Mouse (Mus musculus) liver, adult 2 months (tissue): Measurements from ENCODE around the gene Esx1. TPM values are rescaled to one million over a fixed set of nuclear protein-coding genes. Genes with fewer than 3 reads are reported as not detected.

Source experiments
- DNase-seq: peaks from one replicate; pipeline ENCODE4 v3.0.0-alpha.2; 2011; ENCODE audit warnings: low read depth, low spot score; ENCODE audit errors: extremely low read depth
- H3K27ac ChIP-seq: fragments of 200-500 bp; replicated peaks from 2 replicates; pipeline ENCODE4 v1.5.1; 2012; ENCODE audit warnings: low read depth, mild to moderate bottlenecking, control low read depth, inconsistent platforms, low read length; ENCODE audit not compliant: insufficient read depth
- H3K27me3 ChIP-seq: fragments of 200-500 bp; 2 replicates; pipeline ENCODE4 v1.6.1; 2012; ENCODE audit warnings: mild to moderate bottlenecking, moderate library complexity, low read length, inconsistent platforms; ENCODE audit not compliant: control insufficient read depth, insufficient read depth
- H3K36me3 ChIP-seq: fragments of 200-500 bp; 2 replicates; pipeline ENCODE4 v1.6.1; 2012; ENCODE audit warnings: low read length, inconsistent platforms; ENCODE audit not compliant: control insufficient read depth, insufficient read depth
- H3K4me1 ChIP-seq: fragments of 200-500 bp; 2 replicates; pipeline ENCODE4 v1.6.1; 2011; ENCODE audit warnings: low read length; ENCODE audit not compliant: control insufficient read depth, insufficient read depth
- H3K4me3 ChIP-seq: fragments of 200-500 bp; 2 replicates; pipeline ENCODE4 v1.5.1; 2011; ENCODE audit warnings: low read depth, mild to moderate bottlenecking, control low read depth, low read length, moderate library complexity; ENCODE audit not compliant: insufficient read depth
- H3K79me2 ChIP-seq: fragments of 200-500 bp; 2 replicates; pipeline ENCODE4 v1.6.1; 2012; ENCODE audit warnings: inconsistent platforms, mild to moderate bottlenecking, low read length, moderate library complexity; ENCODE audit not compliant: control insufficient read depth, insufficient read depth
- H3K9ac ChIP-seq: fragments of 200-500 bp; 2 replicates; pipeline ENCODE4 v1.6.1; 2012; ENCODE audit warnings: low read depth, mild to moderate bottlenecking, control low read depth, inconsistent platforms, low read length
- CTCF ChIP-seq: fragments of 200-500 bp; IDR thresholded peaks from 2 replicates; pipeline ENCODE4 v1.5.1; 2011; ENCODE audit warnings: low read depth, low read length, control low read depth
- POLR2A ChIP-seq: fragments of 200-500 bp; IDR thresholded peaks from 2 replicates; pipeline ENCODE4 v1.6.1; 2011; ENCODE audit warnings: low read length, control low read depth; ENCODE audit not compliant: insufficient read depth; ENCODE audit errors: extremely low read depth
- WGBS: fragments of 180-500 bp; shearing (Covaris S2); methylation state at CpG from one replicate; pipeline ENCODE4 v1.1.7; 2018; 5-methylcytosine and 5-hydroxymethylcytosine counted together
- polyA plus RNA-seq: library from polyadenylated mRNA; depleted of rRNA; stranded (reverse); fragments of >200 nt; gene quantifications from 2 replicates; pipeline ENCODE4 v1.2.3, GENCODE M21; 2012; rRNA removed
- total RNA-seq: library from RNA; depleted of rRNA; stranded (reverse); fragments of >200 nt; gene quantifications from 2 replicates; pipeline ENCODE4 v1.2.3, GENCODE M21; 2014; rRNA removed

Gene Esx1
- total and polyA plus RNA-seq, 2 experiments: not detected

- WGBS: 2% methylated on average over 47 of the region's 52 CpGs
- no peak for DNase-seq
Observed at GRCm38 (mm10) chrX:137119675-137120423, 2.0 kb downstream of the Esx1 start.

GRCm38 (mm10) chrX:137118097-137118746 is 3.7 kb downstream of the Esx1 start:
- no peaks in the 10 kb centered on the region for H3K79me2 ChIP-seq
- no peaks in the 10 kb centered on the region for H3K36me3 ChIP-seq
- DNase-seq: no peak
- no peaks in the 10 kb centered on the region; the same call in 1 of the 2 replicates for H3K4me1 ChIP-seq
- WGBS: 2% methylated on average over 32 of the region's 40 CpGs
- no peak overlapping the region for H3K4me3 ChIP-seq
- peaks cover 12% of the 10 kb centered on the region for H3K27me3 ChIP-seq
- TF ChIP-seq CTCF: no peak
- TF ChIP-seq POLR2A: no peak
- no peak overlapping the region for H3K27ac ChIP-seq
- no peak overlapping the region for H3K9ac ChIP-seq

More at GRCm38 (mm10) chrX:137119675-137120423, 2.0 kb downstream of the Esx1 start:
- TF ChIP-seq CTCF (no peak), POLR2A (no peak)
- Histone ChIP-seq H3K79me2 (no peaks in the 10 kb centered on the region), H3K36me3 (no peaks in the 10 kb centered on the region), H3K27me3 (peaks cover 12% of the 10 kb centered on the region), H3K27ac (no peak overlapping the region), H3K4me3 (no peak overlapping the region), H3K4me1 (no peaks in the 10 kb centered on the region; the same call in 1 of the 2 replicates), H3K9ac (no peak overlapping the region)

- TF ChIP-seq POLR2A (no peak), CTCF (no peak)
- DNase-seq: no peak
- H3K36me3 ChIP-seq: no peaks in the 10 kb centered on the region
- no peak overlapping the region for H3K9ac ChIP-seq
- H3K4me1 ChIP-seq: no peaks in the 10 kb centered on the region
- peaks cover 8% of the 10 kb centered on the region for H3K27me3 ChIP-seq
- H3K4me3 ChIP-seq: no peak overlapping the region
- H3K27ac ChIP-seq: no peak overlapping the region
- no peaks in the 10 kb centered on the region for H3K79me2 ChIP-seq
- WGBS: 6% methylated on average over 13 of the region's 13 CpGs
Observed at GRCm38 (mm10) chrX:137106498-137106897, 15.4 kb downstream of the Esx1 start.

- no peak overlapping the region for H3K4me3 ChIP-seq
- H3K9ac ChIP-seq: no peak overlapping the region
- 3% methylated on average over 25 of the region's 25 CpGs for WGBS
- H3K27me3 ChIP-seq: peaks cover 8% of the 10 kb centered on the region
- H3K27ac ChIP-seq: no peak overlapping the region
- DNase-seq: no peak
- no peaks in the 10 kb centered on the region for H3K36me3 ChIP-seq
- H3K4me1 ChIP-seq: no peaks in the 10 kb centered on the region
- no peaks in the 10 kb centered on the region for H3K79me2 ChIP-seq
- TF ChIP-seq CTCF (no peak), POLR2A (no peak)
Observed at GRCm38 (mm10) chrX:137104531-137104930, 17.4 kb downstream of the Esx1 start.

Other genes starting within 250 kb of the Esx1 start
- not detected in 2 replicates for gene H2bfm, start 194.8 kb downstream of the Esx1 start, total RNA-seq
- not detected in 2 replicates for gene H2bfm, start 194.8 kb downstream of the Esx1 start, polyA plus RNA-seq
- gene Tmsb15b2, start 146.6 kb downstream of the Esx1 start, total RNA-seq: 1.4 TPM in 1 of 2 replicates, not detected in the other
- gene Tmsb15b2, start 146.6 kb downstream of the Esx1 start, polyA plus RNA-seq: 0.51 TPM in 1 of 2 replicates, not detected in the other
- gene Tmsb15l, start 145.2 kb downstream of the Esx1 start, total RNA-seq: 1.3 and 2.2 TPM in 2 replicates
- gene Tmsb15l, start 145.2 kb downstream of the Esx1 start, polyA plus RNA-seq: 0.12 and 0.21 TPM in 2 replicates
- 1.5 and 1.9 TPM in 2 replicates for gene Tmsb15b1, start 145.2 kb downstream of the Esx1 start, total RNA-seq
- gene Tmsb15b1, start 145.2 kb downstream of the Esx1 start, polyA plus RNA-seq: 0.43 and 0.68 TPM in 2 replicates
- gene Zcchc18, start 128.9 kb downstream of the Esx1 start, total RNA-seq: 0.20 TPM in 1 of 2 replicates, not detected in the other
- gene Zcchc18, start 128.9 kb downstream of the Esx1 start, polyA plus RNA-seq: 0.04 TPM in 1 of 2 replicates, not detected in the other
- gene Slc25a53, start 83.8 kb downstream of the Esx1 start, total RNA-seq: 1.5 and 1.6 TPM in 2 replicates
- gene Slc25a53, start 83.8 kb downstream of the Esx1 start, polyA plus RNA-seq: 0.81 and 0.92 TPM in 2 replicates
- gene Fam199x, start 72.5 kb downstream of the Esx1 start, total RNA-seq: 5.4 and 6.1 TPM in 2 replicates
- 0.48 and 0.63 TPM in 2 replicates for gene Fam199x, start 72.5 kb downstream of the Esx1 start, polyA plus RNA-seq